Mouse (Mus musculus) embryo, embryonic 10.5 days (tissue): ENCODE results near the gene Fam120a.

Experiments used
- DNase-seq: peaks from one replicate; pipeline ENCODE4 v3.0.0-alpha.2; 2015; ENCODE audit warnings: low spot score

The Fam120a gene

GRCm38 (mm10) chr13:48965559-48966525, 2.0 kb downstream of the Fam120a start:
- DNase-seq, result peak; percentile 79

DNA sequence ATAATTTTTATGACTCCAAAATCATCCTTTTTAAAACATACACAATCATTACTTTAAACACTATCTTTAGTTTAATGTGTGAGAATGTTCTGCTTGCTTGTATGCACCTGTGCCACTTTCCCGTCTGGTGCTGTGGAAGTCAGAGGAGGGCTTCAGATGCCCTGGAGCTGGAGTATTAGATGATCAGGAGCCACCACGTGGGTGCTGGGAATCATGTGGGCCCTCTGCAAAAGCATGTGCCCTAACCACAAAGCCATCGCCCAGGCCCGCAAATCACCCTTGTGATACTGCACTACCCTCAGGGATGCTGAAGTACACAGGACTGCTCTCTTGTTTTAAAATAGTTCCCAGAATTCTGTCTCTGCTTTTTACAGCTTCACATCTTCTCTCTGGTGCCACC, 3.0 kb downstream of the Fam120a start:
- no peak for DNase-seq

DNA sequence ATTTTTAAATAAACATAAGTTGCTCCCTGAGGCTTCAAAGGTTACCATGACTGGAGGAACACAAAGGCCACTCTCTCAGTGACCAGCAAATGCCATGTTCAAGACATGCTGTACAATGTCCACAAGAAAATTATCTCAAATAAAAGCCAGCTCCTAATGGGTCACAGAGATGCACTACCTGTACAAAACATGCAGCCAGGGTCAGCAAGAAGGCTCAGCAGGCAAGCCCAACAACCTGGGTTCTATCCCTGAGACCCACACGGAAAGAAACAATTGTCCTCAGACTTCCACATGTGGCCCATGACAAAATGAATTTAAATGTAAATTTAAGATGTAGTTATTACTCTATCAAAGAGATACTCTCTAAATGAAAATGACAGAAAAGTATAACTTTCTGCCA, 4.7 kb downstream of the Fam120a start:
- DNase-seq, result no peak

DNA sequence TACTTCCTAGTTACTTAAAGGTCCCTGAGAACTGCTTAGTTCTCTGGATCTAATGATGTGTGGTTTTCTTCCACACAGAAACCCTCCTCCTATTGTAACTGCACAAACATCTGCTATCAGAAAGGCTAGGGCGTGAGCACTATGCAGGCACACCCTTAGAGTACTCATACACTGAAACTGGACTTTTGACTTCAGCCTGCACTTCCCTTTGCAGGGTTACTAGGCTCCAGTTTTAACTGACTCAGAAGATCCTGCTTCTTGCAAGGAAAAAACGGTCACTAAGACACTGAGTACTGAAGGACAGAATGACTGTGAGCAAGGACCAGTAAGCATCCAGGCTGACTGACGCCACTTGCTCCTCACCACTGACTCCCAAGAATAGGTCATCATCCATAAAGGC, 5.3 kb downstream of the Fam120a start:
- no peak for DNase-seq

DNA sequence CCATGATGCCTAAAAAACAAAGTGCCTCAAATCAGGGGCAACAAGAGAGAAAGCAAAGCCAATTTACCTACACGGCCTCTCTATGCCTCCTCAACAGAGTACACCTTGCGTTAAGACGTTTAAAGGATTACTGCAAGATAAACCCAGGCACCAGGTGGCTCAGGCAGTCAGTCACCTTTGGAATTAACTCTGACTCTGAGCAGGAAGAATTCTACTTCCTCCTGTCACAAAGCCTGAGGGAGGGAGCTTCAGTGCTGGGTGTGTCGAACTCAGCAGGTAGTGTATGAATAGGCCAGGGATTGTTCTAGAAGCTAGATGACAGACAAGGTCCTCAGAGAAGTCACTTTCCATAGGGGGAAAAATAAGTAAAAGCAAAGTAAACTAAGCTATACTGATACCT, 9.2 kb downstream of the Fam120a start:
- DNase-seq, result no peak

- DNase-seq, result no peak
Measured at GRCm38 (mm10) chr13:48954825-48955224, 13.0 kb downstream of the Fam120a start.

DNA sequence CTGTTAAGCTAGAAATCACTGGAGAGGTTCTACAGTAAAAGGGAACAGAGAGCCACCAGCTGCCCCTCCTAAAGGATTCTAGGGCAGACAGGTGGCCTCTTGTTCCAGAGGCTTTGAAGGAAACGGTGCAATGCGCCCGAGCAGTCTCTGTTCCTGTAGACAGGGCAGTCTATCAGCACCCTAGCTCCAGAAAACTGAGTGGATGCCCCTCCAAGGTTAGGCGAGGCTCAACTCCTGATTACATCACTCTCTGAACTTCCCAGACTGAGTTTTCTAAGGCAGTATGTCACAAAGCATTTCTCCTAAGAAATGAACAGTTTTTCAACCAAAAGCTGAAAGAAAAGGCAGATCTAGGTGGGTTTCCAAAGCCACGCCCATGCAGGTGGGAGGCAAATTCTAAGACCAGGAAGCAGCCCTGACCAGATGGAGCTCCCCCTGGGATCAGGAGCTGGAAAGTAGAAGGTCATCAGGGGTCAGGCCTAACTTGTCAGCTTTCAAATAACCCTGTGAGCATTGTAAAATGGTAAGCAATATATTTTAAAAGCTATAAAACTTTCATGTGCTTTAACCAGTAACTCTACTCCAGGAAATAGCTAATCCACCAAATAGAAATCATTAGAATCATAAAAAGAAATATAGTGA, 17.1 kb downstream of the Fam120a start:
- DNase-seq, result no peak

DNA sequence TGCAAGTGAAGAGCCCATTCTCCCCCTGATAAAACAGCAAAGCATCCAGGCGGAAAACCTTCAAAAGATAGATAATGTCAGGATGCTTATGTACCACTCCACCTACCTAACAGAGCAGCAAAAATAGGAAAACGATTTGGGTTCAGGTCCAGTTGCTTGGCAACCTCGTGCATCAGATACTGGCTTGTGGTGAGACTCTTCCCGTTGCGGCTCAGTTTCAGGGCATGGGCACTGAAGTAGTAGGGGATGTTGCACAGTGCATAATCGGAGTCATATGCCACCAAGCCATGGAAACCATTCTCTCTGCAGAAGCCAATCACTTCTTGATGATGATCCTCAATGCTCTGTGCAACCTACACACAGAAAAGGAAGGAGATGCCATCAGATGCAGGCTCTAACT, 18.9 kb downstream of the Fam120a start:
- DNase-seq, result no peak

DNA sequence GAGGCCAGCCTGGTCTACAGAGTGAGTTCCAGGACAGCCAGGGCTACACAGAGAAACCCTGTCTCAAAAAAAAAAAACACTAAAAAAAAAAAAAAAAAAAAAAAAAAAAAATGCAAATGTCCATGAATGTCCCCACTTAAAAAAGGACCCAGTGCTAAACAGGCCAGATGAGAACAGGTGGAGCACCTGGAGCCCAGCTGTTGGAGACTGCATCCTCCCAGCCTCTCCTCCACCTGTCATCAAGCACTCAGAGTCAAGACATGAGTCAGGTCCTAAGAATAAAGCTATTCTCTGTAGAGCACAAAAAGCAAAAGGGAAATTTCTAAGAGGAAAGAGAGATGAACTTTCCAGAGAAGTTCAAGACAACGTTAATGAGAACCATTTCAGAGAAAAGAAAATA, 23.2 kb downstream of the Fam120a start:
- DNase-seq, result no peak

DNA sequence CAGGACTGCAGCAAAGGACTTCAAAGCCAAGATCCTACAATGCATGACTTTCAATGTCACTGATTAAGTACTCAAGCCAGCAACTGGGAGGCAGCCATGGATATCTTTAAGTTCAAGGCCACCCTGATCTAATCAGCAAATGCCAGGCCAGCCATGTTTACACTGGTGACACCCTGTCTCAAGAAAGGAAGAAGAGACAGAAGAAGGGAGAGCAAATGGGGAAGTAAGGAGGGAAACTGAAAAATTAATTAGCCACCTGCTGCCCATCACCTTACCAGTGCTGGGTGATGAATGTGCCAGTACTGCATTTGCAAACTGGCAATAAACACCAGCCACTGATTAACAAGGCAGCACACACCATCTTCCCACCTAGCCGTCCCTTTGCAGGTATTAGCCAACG, 25.3 kb downstream of the Fam120a start:
- no peak for DNase-seq

DNA sequence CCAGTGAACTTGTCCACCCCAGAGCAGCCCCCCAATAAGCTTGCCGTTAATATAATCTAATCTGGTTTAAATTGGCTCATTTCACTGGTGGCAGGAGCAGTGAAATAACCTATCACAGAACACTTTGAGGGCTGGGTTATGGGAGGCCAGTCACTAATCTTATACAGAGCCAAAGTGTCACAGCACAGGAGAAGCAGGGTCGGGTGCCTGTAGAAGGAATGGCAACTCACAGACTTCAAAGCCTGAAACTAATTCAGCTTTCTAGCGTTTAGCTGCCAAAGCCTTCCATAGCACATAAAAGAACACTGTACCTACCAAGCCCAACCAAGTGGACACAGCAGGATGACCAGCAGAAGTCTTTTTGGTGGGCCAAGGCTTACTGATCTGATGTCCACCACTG, 26.0 kb downstream of the Fam120a start:
- DNase-seq, result no peak

DNA sequence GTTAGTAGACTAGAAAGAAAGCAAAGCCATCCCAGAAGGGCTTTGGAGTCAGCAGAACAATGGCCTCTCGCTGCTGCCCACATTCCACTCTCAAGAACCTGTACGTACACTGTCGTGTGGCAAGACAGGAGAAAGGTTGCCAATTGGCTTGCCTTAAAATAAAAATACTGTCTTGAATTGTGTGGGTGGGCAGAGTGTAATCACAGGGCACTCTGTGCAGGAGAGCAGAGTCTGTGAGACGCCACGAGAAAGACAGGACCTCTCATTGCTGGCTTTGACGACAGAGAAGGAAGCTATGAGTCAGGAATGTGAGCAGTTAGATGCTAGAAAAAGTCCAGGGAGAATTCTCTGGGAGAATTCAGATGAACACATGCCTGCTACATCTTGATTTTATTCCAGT, 33.2 kb downstream of the Fam120a start:
- no peak for DNase-seq

- no peak for DNase-seq
Measured at GRCm38 (mm10) chr13:48932692-48933091, 35.1 kb downstream of the Fam120a start.

- DNase-seq, result no peak
Measured at GRCm38 (mm10) chr13:48931687-48932086, 36.1 kb downstream of the Fam120a start.

- DNase-seq, result no peak
Measured at GRCm38 (mm10) chr13:48931232-48931631, 36.6 kb downstream of the Fam120a start.

GRCm38 (mm10) chr13:48929535-48930110, 38.2 kb downstream of the Fam120a start:
- DNase-seq, result no peak

- no peak for DNase-seq
Measured at GRCm38 (mm10) chr13:48927609-48928008, 40.2 kb downstream of the Fam120a start.

DNA sequence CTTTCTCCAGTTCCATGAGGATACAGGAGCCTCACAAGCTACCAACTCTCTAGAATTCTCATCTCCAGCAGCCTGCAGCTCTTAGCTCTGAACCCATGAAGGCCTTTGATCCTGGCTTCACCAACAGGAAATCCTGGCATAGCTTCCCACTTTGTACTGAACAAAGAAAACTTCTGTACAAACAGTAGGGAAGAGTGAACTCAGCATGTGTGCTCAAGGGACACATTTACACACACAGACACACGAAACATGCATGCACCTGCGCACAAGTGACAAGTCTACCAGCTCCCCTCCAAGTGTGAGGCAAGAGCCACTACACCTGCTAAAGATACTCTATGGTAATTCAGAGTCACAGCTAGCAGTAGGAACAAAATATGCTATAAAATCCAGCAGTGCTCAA, 45.1 kb downstream of the Fam120a start:
- DNase-seq, result no peak

DNA sequence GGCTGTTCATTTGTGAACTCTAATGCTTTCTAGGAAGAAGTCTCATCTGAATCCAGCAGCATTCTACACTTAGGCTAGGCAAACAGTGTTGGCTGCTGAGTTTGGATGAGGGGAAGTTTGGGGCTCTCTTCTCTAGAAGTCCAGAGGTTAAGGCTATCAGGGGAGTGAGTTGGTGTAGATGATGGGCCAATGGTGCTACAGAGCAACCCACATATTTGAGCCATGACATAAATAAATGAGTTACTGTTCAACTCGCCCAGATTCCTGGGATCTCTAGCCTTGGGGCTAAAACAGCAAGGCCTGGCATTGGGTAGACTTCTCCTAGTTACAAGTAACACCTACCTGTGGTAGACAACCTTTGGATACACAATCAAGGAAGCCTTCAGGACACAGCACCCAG, 46.6 kb downstream of the Fam120a start:
- DNase-seq, result no peak

DNA sequence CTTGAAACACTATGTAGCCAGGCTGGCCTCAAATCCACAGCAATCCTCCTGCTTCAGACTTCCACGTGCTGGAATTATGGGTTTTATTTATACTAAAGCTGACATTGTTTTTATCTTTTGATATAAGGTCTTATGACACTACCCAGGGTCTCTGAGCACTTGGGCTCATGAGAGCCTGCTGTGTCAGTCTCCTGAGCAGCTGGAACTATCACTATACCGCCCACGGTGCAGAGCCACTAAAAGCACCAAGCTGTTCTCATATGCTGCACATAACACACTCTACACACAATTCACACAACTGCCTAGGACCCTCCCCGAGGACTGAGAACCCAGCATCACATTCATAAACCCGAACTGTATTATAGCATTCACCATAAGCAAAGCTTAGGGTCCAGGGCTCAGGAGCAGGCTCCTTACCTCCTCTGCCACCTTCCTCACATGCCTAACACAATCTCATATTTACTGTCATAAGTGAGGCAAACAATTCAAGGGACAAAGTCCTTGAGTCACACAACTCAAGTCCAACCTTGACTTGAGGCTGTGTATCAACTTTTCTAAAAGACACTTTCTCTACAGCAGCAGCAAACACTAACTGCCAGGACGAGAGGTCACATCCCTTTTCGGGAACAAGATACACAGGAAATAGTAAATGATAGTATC, 47.9 kb downstream of the Fam120a start:
- DNase-seq, result no peak

GRCm38 (mm10) chr13:48917113-48917599, 50.7 kb downstream of the Fam120a start:
- no peak for DNase-seq

GRCm38 (mm10) chr13:48913680-48914079, 54.1 kb downstream of the Fam120a start:
- DNase-seq, result no peak
